Mouse (Mus musculus): ENCODE data around the gene Klri1. TPM values are rescaled to one million over a fixed set of nuclear protein-coding genes. Genes with fewer than 3 reads are reported as not detected.
"Not testable (repeated sequence)": the region's sequence is repeated elsewhere in the genome, so short reads cannot be mapped to it uniquely, and the experiment has no call there.

Klri1 gene
- polyA plus RNA-seq (2015; fragmentation: Nextera tagmentation; extraction: Ambion mirVana): not detected in 2 replicates

DNA sequence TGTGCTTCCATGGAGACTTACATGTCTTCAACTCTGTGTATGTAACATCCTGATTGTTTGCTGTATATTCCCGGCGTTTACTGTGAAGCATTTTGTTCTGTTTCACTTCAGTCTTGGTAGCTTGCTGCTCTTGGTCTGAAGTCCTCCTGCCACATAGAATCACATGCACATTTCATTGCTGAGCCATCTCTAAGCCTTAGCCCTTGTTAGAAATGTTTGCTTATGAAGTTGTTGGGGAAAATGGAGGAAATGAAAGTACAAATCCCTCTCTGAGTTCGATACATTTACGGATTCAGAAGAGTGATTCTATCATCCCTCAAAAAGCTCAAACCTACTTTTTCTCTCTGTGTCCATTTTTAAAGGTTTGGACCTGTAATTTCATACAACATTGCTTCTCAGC is at the start of gene Klri1:
Gene Klri1 (minus strand): TSS at position 101 of the 400 bp plus-strand sequence.
- no peaks in the 10 kb centered on the region for H3K4me1 ChIP-seq (replicated peaks)
- no peaks in the 10 kb centered on the region for H3K27me3 ChIP-seq
- no peaks in the 10 kb centered on the region for H3K36me3 ChIP-seq (replicated peaks)
- WGBS (ENCODE audit: insufficient replicate concordance): 65% methylated on average over 4 of the region's 4 CpGs
- no peak within 1 kb of the TSS for H3K4me3 ChIP-seq (replicated peaks)
- no peak within 1 kb of the TSS for H3K9ac ChIP-seq
- H3K27ac ChIP-seq (replicated peaks): no peak within 1 kb of the TSS
- H3K4me2 ChIP-seq: no peak within 1 kb of the TSS
- no peaks in the 10 kb centered on the region for H3K9me3 ChIP-seq (replicated peaks)
- ATAC-seq (ENCODE audit: insufficient read depth): no peak

DNA sequence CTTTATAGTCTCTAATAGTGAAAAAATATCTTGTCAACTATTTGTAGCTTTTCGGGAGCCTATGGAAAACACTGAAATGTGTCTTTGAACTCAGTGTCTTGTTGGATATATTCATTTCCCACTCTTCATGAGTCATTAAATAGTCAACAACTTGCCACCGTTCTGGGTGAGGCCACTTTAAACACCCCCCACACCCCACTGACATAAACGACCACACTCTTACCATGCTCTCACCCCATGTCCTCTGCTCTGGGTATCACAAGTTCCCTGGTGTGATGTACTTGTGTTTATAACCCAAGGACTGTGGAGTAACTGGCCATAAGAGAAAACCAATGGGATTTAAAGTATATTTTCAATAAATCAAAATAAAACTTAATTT is 30.7 kb upstream of the Klri1 start:
- H3K9me3 ChIP-seq (replicated peaks): no peaks in the 10 kb centered on the region
- no peaks in the 10 kb centered on the region for H3K27me3 ChIP-seq
- H3K4me2 ChIP-seq: no peak overlapping the region
- H3K4me1 ChIP-seq (replicated peaks): no peaks in the 10 kb centered on the region
- WGBS (ENCODE audit: insufficient replicate concordance): 50% methylated on average over 3 of the region's 3 CpGs
- no peak overlapping the region for H3K27ac ChIP-seq (replicated peaks)
- H3K4me3 ChIP-seq (replicated peaks): no peak overlapping the region
- no peak overlapping the region for H3K9ac ChIP-seq
- no peaks in the 10 kb centered on the region for H3K36me3 ChIP-seq (replicated peaks)
- no peak for ATAC-seq (ENCODE audit: insufficient read depth)

DNA sequence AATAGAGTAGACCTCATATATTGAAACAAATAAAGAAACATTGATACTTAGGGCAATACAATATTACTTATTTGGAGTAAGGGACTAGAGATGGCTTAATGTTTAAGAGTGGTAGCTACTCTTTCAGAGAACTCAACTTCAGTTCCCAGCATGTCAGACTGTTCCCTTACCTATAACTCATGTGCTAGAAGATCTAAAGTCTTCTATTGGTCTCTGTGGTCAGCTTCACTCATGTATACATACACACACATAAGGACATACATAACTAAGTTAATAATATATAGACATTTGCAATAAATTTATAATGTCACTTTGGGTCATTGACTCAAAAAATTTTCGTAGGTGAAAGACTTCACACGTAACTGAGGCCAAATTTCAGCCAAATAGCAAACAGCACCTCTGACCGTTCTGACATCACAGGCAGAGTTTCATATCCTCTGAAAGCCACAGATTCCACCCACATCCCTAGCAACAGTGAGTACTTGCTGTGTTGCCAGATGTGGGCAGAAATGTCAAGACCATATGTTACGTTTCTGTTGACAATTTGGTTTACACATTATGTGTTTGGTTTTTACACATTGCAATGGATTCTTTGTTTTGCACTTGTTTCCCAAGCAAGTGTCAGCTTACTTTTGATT is 30.2 kb upstream of the Klri1 start:
- Histone ChIP-seq H3K27me3 (no peaks in the 10 kb centered on the region), H3K4me2 (no peak overlapping the region), H3K9ac (no peak overlapping the region), H3K27ac (replicated peaks) (no peak overlapping the region), H3K9me3 (replicated peaks) (no peaks in the 10 kb centered on the region), H3K4me1 (replicated peaks) (no peaks in the 10 kb centered on the region), H3K36me3 (replicated peaks) (no peaks in the 10 kb centered on the region), H3K4me3 (replicated peaks) (no peak overlapping the region)
- no peak for ATAC-seq (ENCODE audit: insufficient read depth)
- 44% methylated on average over 4 of the region's 4 CpGs for WGBS (ENCODE audit: insufficient replicate concordance)

DNA sequence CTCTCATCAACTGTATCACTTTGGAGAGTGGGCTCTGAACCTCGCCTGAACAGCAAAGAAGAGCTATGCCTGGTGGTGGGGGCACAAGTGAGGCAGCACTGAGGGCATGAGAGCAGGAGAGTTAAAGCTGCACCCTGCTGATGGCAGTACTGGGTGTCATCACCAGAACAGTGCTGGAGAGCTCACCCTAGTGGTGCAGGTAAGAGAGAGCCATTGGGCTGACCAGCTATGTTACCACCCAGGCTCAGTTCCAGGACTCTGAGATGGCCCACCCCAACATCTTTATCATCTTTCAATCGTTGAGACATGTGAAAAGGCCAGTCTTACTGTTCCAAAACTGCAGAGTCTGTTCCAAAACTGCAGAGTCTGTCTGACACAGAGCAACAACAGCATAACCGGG is 29.2 kb upstream of the Klri1 start:
- H3K27me3 ChIP-seq: no peaks in the 10 kb centered on the region
- H3K4me1 ChIP-seq (replicated peaks): no peaks in the 10 kb centered on the region
- WGBS (ENCODE audit: insufficient replicate concordance): 42% methylated on average over 3 of the region's 3 CpGs
- no peaks in the 10 kb centered on the region for H3K36me3 ChIP-seq (replicated peaks)
- H3K9me3 ChIP-seq (replicated peaks): no peaks in the 10 kb centered on the region
- no peak overlapping the region for H3K4me2 ChIP-seq
- no peak overlapping the region for H3K27ac ChIP-seq (replicated peaks)
- no peak overlapping the region for H3K9ac ChIP-seq
- no peak overlapping the region for H3K4me3 ChIP-seq (replicated peaks)
- no peak for ATAC-seq (ENCODE audit: insufficient read depth)

DNA sequence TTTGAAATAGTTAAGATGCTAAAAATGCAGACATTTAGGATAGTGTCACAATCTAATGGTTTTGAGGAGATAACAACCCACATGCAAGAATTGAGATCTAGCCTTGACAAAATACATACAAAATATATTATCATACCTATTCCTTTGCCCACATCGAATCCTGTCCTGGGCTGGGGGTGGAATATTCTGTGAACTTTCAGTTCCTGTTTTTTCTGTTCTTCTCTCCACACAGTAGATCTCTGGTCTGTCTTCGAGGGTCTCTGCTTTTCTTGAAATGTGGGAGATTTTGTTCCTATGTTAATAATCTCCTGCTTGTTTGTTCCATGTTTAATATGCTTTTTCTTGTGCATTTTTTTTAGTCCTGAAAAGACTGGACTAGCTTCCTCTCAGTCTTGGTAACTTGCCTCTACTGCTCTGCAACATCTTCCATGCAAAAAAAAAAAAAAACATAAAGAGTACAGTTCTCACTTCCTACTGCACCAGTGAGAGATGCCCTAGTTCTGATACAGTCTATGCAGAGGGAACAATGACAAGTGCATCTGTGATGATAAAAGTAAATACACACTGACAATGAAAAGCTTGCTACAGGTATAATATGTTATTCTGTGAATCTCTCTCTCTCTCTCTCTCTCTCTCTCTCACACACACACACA is 23.3 kb upstream of the Klri1 start, which contains the start of gene Klri2:
Gene Klri2 (minus strand): TSS at position 416 of the 653 bp plus-strand sequence.
- H3K27ac ChIP-seq (replicated peaks): no peak within 1 kb of the TSS
- no peak within 1 kb of the TSS for H3K4me2 ChIP-seq
- no peak for ATAC-seq (ENCODE audit: insufficient read depth)
- no peaks in the 10 kb centered on the region for H3K9me3 ChIP-seq (replicated peaks)
- H3K27me3 ChIP-seq: no peaks in the 10 kb centered on the region
- no peak within 1 kb of the TSS for H3K4me3 ChIP-seq (replicated peaks)
- no peak within 1 kb of the TSS for H3K9ac ChIP-seq
- 17% methylated on average over 2 of the region's 2 CpGs for WGBS (ENCODE audit: insufficient replicate concordance)
- H3K4me1 ChIP-seq (replicated peaks): no peaks in the 10 kb centered on the region
- no peaks in the 10 kb centered on the region for H3K36me3 ChIP-seq (replicated peaks)

DNA sequence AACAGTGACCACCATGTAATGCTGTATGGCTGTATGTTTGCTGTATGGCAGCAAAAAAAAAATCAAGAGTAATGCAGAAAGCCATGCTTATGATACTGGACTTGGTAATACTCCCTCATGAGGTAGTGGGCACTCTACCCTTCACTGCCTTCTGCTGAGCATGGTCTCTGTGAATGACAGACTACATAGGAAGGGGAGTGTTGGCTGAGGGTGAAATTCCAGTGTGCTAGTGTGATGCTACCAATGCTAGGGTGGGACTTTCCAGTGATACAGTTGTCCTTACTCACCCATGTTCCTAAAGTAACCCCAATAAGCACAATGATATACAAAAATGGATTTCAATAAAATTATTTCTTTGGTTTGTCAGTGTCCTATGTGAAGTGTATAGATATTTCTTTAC is 19.5 kb upstream of the Klri1 start:
- Histone ChIP-seq H3K27ac (replicated peaks) (no peak overlapping the region), H3K27me3 (no peaks in the 10 kb centered on the region), H3K9ac (no peak overlapping the region), H3K9me3 (replicated peaks) (no peaks in the 10 kb centered on the region), H3K4me1 (replicated peaks) (no peaks in the 10 kb centered on the region), H3K4me3 (replicated peaks) (no peak overlapping the region), H3K4me2 (no peak overlapping the region), H3K36me3 (replicated peaks) (no peaks in the 10 kb centered on the region)
- no peak for ATAC-seq (ENCODE audit: insufficient read depth)

DNA sequence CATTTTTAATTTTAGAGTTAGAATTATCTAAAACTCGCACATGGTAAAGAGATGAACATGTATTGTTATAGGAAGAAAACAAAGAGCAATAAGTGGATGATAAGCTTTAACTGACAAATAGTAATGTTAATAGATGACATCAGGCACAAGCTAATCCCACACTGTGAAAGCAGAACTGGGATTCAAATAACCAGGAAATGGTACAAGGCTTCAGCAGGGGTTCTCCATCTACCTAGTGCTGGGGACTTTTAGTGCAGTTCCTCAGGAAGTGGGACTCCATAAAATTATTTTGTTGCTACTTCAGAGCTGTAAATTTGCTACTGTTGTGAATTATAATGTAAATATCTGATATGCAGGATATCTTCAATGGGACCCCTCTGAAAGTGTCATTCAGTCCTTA is 10.3 kb upstream of the Klri1 start:
- Histone ChIP-seq H3K4me3 (replicated peaks) (no peak overlapping the region), H3K9ac (no peak overlapping the region), H3K27me3 (no peaks in the 10 kb centered on the region), H3K36me3 (replicated peaks) (no peaks in the 10 kb centered on the region), H3K9me3 (replicated peaks) (no peaks in the 10 kb centered on the region), H3K4me1 (replicated peaks) (no peaks in the 10 kb centered on the region), H3K27ac (replicated peaks) (no peak overlapping the region), H3K4me2 (no peak overlapping the region)
- no peak for ATAC-seq (ENCODE audit: insufficient read depth)
- 64% methylated on average over 1 of the region's 1 CpGs for WGBS (ENCODE audit: insufficient replicate concordance)

DNA sequence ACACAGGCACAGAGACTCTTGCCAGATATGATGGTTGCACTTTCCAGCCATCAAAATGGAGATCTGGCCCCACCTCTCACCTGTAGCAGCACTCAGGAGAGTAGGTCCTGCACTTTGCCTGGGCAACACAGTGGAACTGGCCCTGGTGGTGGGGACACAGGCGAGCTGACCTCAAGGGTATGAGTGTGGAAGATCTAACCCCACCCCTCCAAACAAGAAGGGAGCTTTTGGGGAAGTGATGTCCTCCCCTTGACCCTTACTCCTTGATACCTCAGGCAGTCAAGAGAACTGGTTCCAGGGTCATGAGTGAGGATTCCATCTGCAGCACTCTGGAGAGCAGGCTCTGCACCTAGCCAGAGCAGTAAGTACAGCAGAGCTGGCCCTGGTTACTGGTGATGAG is 4.5 kb upstream of the Klri1 start:
- Histone ChIP-seq H3K27ac (replicated peaks) (no peak overlapping the region), H3K9ac (no peak overlapping the region), H3K4me3 (replicated peaks) (no peak overlapping the region), H3K36me3 (replicated peaks) (no peaks in the 10 kb centered on the region), H3K27me3 (no peaks in the 10 kb centered on the region), H3K9me3 (replicated peaks) (no peaks in the 10 kb centered on the region), H3K4me1 (replicated peaks) (no peaks in the 10 kb centered on the region), H3K4me2 (no peak overlapping the region)
- 33% methylated on average over 1 of the region's 1 CpGs for WGBS (ENCODE audit: insufficient replicate concordance)
- no peak for ATAC-seq (ENCODE audit: insufficient read depth)

DNA sequence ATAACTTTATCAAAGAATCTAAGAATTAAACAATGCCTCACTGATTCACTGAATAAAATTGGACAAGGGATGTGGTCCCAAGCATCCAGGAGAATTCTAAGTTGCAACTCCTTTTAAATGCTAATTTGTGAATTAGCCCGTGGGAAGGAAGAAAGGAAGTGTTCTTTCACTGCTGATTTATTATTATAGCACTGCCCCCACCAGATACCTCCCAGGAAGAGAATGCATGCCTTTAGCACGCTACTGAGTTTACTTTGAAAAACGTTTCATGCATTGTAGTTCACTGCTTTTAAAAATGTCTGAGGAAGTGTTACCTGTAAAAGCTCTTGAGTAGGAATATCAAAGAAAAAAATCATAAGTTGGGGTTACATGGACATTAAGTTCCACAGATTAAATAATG is 3.6 kb upstream of the Klri1 start:
- Histone ChIP-seq H3K27me3 (no peaks in the 10 kb centered on the region), H3K27ac (replicated peaks) (no peak overlapping the region), H3K36me3 (replicated peaks) (no peaks in the 10 kb centered on the region), H3K9me3 (replicated peaks) (no peaks in the 10 kb centered on the region), H3K9ac (no peak overlapping the region), H3K4me2 (no peak overlapping the region), H3K4me3 (replicated peaks) (no peak overlapping the region), H3K4me1 (replicated peaks) (no peaks in the 10 kb centered on the region)
- no peak for ATAC-seq (ENCODE audit: insufficient read depth)
- WGBS (ENCODE audit: insufficient replicate concordance): 13% methylated on average over 3 of the region's 3 CpGs

DNA sequence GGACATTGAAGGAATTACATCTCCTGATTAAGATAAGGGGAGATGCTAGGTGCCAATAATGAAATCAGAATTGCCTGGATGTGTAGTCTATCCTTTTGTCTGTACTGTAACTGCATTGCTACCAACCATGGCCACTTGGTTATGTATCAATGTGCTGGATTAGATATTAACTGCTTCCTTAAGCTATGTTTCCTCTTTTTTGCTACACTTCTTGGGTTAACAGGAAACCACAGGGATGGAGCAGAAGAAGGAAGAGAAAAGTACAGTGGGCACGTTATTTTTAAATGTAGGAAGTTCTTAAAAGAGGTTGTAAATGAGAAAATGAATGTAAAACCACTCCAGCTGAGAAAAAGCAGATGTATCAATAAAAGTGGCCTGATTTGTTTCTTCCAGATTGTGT is 3.4 kb downstream of the Klri1 start:
- no peak for ATAC-seq (ENCODE audit: insufficient read depth)
- no peaks in the 10 kb centered on the region for H3K27me3 ChIP-seq

DNA sequence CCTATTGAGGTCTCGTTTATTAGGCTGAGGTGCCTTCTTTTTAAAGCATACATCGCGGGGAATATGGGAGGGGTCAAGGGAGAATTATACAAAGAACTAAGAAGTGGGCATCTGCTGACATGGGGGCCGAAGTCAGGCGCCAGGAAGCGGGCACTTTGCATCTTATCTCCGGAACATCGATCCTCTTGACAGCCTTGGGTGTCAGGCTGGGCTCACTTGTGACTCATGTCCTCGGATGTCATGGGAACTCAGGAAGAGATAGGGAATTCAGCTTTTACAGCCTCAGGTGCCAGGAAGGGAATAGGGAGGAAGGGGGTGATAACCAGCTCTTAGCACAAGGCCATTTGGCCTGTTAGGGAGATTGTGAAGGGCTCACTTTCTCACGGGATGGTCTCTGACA is 25.5 kb downstream of the Klri1 start:
- 41% methylated on average over 10 of the region's 10 CpGs for WGBS (ENCODE audit: insufficient replicate concordance)
- H3K27ac ChIP-seq (replicated peaks); H3K9ac ChIP-seq; H3K36me3 ChIP-seq (replicated peaks); H3K27me3 ChIP-seq; H3K4me3 ChIP-seq (replicated peaks); H3K4me1 ChIP-seq (replicated peaks); H3K9me3 ChIP-seq (replicated peaks); ATAC-seq (ENCODE audit: insufficient read depth); H3K4me2 ChIP-seq: not testable (repeated sequence)

More for the DNA sequence above, 3.4 kb downstream of the Klri1 start:
- Histone ChIP-seq H3K4me3 (replicated peaks) (no peak overlapping the region), H3K9ac (no peak overlapping the region), H3K4me2 (no peak overlapping the region), H3K36me3 (replicated peaks) (no peaks in the 10 kb centered on the region), H3K4me1 (replicated peaks) (no peaks in the 10 kb centered on the region), H3K9me3 (replicated peaks) (no peaks in the 10 kb centered on the region), H3K27ac (replicated peaks) (no peak overlapping the region)
- 7% methylated on average over 1 of the region's 1 CpGs for WGBS (ENCODE audit: insufficient replicate concordance)

DNA sequence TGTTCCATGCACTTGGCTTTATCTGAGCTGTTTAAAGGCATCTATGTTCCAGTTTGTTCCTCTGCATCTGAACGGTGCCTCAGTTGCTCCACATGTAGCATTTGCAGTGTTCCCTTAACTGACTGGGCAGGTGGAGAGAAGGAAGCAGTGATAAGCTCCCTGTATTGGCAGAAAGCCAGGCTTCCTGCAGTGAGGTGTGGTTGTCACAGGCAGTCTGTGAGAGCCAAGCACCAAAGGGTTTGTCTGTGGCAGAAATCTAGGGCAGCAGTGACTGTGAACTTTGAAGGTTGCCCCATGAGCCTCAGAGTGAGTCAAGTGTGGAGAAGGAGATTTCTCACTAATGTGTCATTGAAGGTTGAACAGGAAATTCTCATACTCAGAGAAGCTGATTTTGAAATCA is 36.6 kb downstream of the Klri1 start:
- H3K27ac ChIP-seq (replicated peaks): no peak overlapping the region

More for the DNA sequence above, 36.6 kb downstream of the Klri1 start:
- Histone ChIP-seq H3K9ac (no peak overlapping the region), H3K4me1 (replicated peaks) (no peaks in the 10 kb centered on the region), H3K9me3 (replicated peaks) (no peaks in the 10 kb centered on the region), H3K4me2 (no peak overlapping the region), H3K36me3 (replicated peaks) (no peaks in the 10 kb centered on the region), H3K4me3 (replicated peaks) (no peak overlapping the region), H3K27me3 (no peaks in the 10 kb centered on the region)
- 32% methylated on average over 1 of the region's 1 CpGs for WGBS (ENCODE audit: insufficient replicate concordance)
- no peak for ATAC-seq (ENCODE audit: insufficient read depth)

Measured in liver, embryonic 15.5 days (tissue).